Mouse (Mus musculus) lung, embryonic 16.5 days (tissue): ENCODE measurements around the gene Jund. TPM values are rescaled to one million over a fixed set of nuclear protein-coding genes. Genes with fewer than 3 reads are reported as not detected.

Source experiments
- ATAC-seq: fragments of 200-750 bp; cut with Nextera tagmentation; 2 replicates; pipeline ENCODE4 v1.8.0; 2017; ENCODE audit warnings: low read depth, mild to moderate bottlenecking, moderate library complexity
- H3K27ac ChIP-seq: fragments of 300-500 bp; sonication (generic); 2 replicates; pipeline ENCODE4 v1.5.1; 2014; ENCODE audit warnings: mild to moderate bottlenecking, control low read depth, low read length
- H3K27me3 ChIP-seq: fragments of 300-500 bp; sonication (generic); 2 replicates; pipeline ENCODE4 v1.6.1; 2014; ENCODE audit warnings: low read depth, low read length, mixed read lengths; ENCODE audit not compliant: control insufficient read depth, insufficient read depth
- H3K36me3 ChIP-seq: fragments of 300-500 bp; sonication (generic); 2 replicates; pipeline ENCODE4 v1.6.1; 2014; ENCODE audit warnings: low read length; ENCODE audit not compliant: control insufficient read depth, insufficient read depth
- H3K4me1 ChIP-seq: fragments of 300-500 bp; sonication (generic); replicated peaks from 2 replicates; pipeline ENCODE4 v1.6.1; 2014; ENCODE audit warnings: low read length, mixed read lengths; ENCODE audit not compliant: control insufficient read depth, insufficient read depth
- H3K4me2 ChIP-seq: fragments of 300-500 bp; sonication (generic); 2 replicates; pipeline ENCODE4 v1.6.1; 2014; ENCODE audit warnings: low read depth, low read length, control low read depth
- H3K4me3 ChIP-seq: fragments of 300-500 bp; sonication (generic); 2 replicates; pipeline ENCODE4 v1.5.1; 2014; ENCODE audit warnings: mild to moderate bottlenecking, low read length, control low read depth
- H3K9ac ChIP-seq: fragments of 300-500 bp; sonication (generic); 2 replicates; pipeline ENCODE4 v1.6.1; 2014; ENCODE audit warnings: low read length, control low read depth
- H3K9me3 ChIP-seq: fragments of 300-500 bp; sonication (generic); 2 replicates; pipeline ENCODE4 v1.6.1; 2016; ENCODE audit warnings: low read length; ENCODE audit not compliant: control insufficient read depth
- WGBS: fragments of 180-500 bp; shearing (Covaris S2); extraction: QIAGEN DNeasy Blood & Tissue Kit; methylation state at CpG from one replicate; pipeline ENCODE4 v1.1.7; 2014; 5-methylcytosine and 5-hydroxymethylcytosine counted together
- polyA plus RNA-seq: library from polyadenylated mRNA; unstranded; fragments of >200 nt; fragmentation: Nextera tagmentation; extraction: Ambion mirVana; gene quantifications from 2 replicates; pipeline ENCODE4 v1.2.1, GENCODE M21; 2015

The Jund gene
- polyA plus RNA-seq, 1 experiment from 2014 or later: 28.8 TPM

GRCm38 (mm10) chr8:70658897-70659603, 39.7 kb upstream of the Jund start:
- ATAC-seq: peak; percentile 32
- H3K4me2 ChIP-seq: peak overlapping the region; percentile 89
- WGBS: under 1% methylated on average over 31 of the region's 31 CpGs

GRCm38 (mm10) chr8:70659604-70660272, 39.0 kb upstream of the Jund start:
- Histone ChIP-seq H3K4me1 (peaks cover 13% of the 10 kb centered on the region), H3K4me3 (peak overlapping the region; percentile 82), H3K36me3 (peaks cover 15% of the 10 kb centered on the region), H3K27me3 (no peaks in the 10 kb centered on the region), H3K4me2 (peak overlapping the region; percentile 89), H3K9me3 (no peaks in the 10 kb centered on the region), H3K27ac (peak overlapping the region; percentile 86), H3K9ac (peak overlapping the region; percentile 92)
- under 1% methylated on average over 44 of the region's 44 CpGs for WGBS
- ATAC-seq: peak; percentile 97

More at GRCm38 (mm10) chr8:70658897-70659603, 39.7 kb upstream of the Jund start:
- Histone ChIP-seq H3K27me3 (no peaks in the 10 kb centered on the region), H3K27ac (peak overlapping the region; percentile 86), H3K9me3 (no peaks in the 10 kb centered on the region), H3K4me1 (peaks cover 13% of the 10 kb centered on the region), H3K9ac (peak overlapping the region; percentile 92), H3K36me3 (peaks cover 19% of the 10 kb centered on the region), H3K4me3 (peak overlapping the region; percentile 82)

- Histone ChIP-seq H3K4me2 (peak within 1 kb of the TSS; percentile 89), H3K9me3 (no peaks in the 10 kb centered on the region), H3K9ac (peak within 1 kb of the TSS; percentile 92), H3K4me1 (peaks cover 13% of the 10 kb centered on the region), H3K27me3 (no peaks in the 10 kb centered on the region), H3K36me3 (peaks cover 12% of the 10 kb centered on the region), H3K27ac (peak within 1 kb of the TSS; percentile 86), H3K4me3 (peak within 1 kb of the TSS; percentile 82)
- ATAC-seq: peak; percentile 75
- WGBS: 4% methylated on average over 14 of the region's 14 CpGs
These were observed 38.5 kb upstream of the Jund start, which contains the start of gene Pgpep1 for GRCm38 (mm10) chr8:70660273-70660725. Pgpep1 (minus strand) TSS chr8:70660388.

- H3K27me3 ChIP-seq: no peaks in the 10 kb centered on the region
- H3K4me3 ChIP-seq: no peak overlapping the region
- no peak for ATAC-seq
- WGBS: 45% methylated on average over 4 of the region's 4 CpGs
- no peak overlapping the region for H3K4me2 ChIP-seq
- H3K36me3 ChIP-seq: no peaks in the 10 kb centered on the region
- H3K9ac ChIP-seq: no peak overlapping the region
- no peak overlapping the region for H3K27ac ChIP-seq
- peaks cover 3% of the 10 kb centered on the region for H3K4me1 ChIP-seq
- H3K9me3 ChIP-seq: no peaks in the 10 kb centered on the region
These were observed 35.1 kb upstream of the Jund start for GRCm38 (mm10) chr8:70663691-70664090.

- Histone ChIP-seq H3K4me1 (no peaks in the 10 kb centered on the region; the same call in 1 of the 2 replicates), H3K4me3 (no peak overlapping the region), H3K36me3 (no peaks in the 10 kb centered on the region), H3K9ac (no peak overlapping the region), H3K9me3 (no peaks in the 10 kb centered on the region), H3K27ac (no peak overlapping the region), H3K27me3 (no peaks in the 10 kb centered on the region), H3K4me2 (no peak overlapping the region)
- no peak for ATAC-seq
- 77% methylated on average over 3 of the region's 3 CpGs for WGBS
These were observed 34.1 kb upstream of the Jund start for GRCm38 (mm10) chr8:70664631-70665030.

- WGBS: 60% methylated on average over 2 of the region's 2 CpGs
- no peak for ATAC-seq
- Histone ChIP-seq H3K9ac (no peak overlapping the region), H3K9me3 (no peaks in the 10 kb centered on the region), H3K4me1 (no peaks in the 10 kb centered on the region; the same call in 1 of the 2 replicates), H3K27ac (no peak overlapping the region), H3K36me3 (no peaks in the 10 kb centered on the region), H3K4me2 (no peak overlapping the region), H3K27me3 (no peaks in the 10 kb centered on the region), H3K4me3 (no peak overlapping the region)
These were observed 33.1 kb upstream of the Jund start for GRCm38 (mm10) chr8:70665599-70665998.

- H3K4me2 ChIP-seq: no peak overlapping the region
- no peak for ATAC-seq
- WGBS: 53% methylated on average over 5 of the region's 5 CpGs
These were observed 31.7 kb upstream of the Jund start for GRCm38 (mm10) chr8:70667071-70667470.

GRCm38 (mm10) chr8:70671615-70672324, 27.0 kb upstream of the Jund start:
- no peaks in the 10 kb centered on the region for H3K9me3 ChIP-seq
- H3K27ac ChIP-seq: no peak overlapping the region
- H3K27me3 ChIP-seq: no peaks in the 10 kb centered on the region
- no peak overlapping the region for H3K4me3 ChIP-seq
- peaks cover 13% of the 10 kb centered on the region for H3K4me1 ChIP-seq
- no peak overlapping the region for H3K9ac ChIP-seq
- H3K36me3 ChIP-seq: no peaks in the 10 kb centered on the region
- no peak for ATAC-seq
- WGBS: 69% methylated on average over 10 of the region's 10 CpGs
- H3K4me2 ChIP-seq: no peak overlapping the region

More at GRCm38 (mm10) chr8:70667071-70667470, 31.7 kb upstream of the Jund start:
- no peak overlapping the region for H3K9ac ChIP-seq
- H3K4me3 ChIP-seq: no peak overlapping the region
- H3K9me3 ChIP-seq: no peaks in the 10 kb centered on the region
- H3K27ac ChIP-seq: no peak overlapping the region
- no peaks in the 10 kb centered on the region for H3K27me3 ChIP-seq
- H3K36me3 ChIP-seq: no peaks in the 10 kb centered on the region
- no peaks in the 10 kb centered on the region for H3K4me1 ChIP-seq
